Mouse (Mus musculus) layer of hippocampus, postnatal 25 days (tissue): Measurements from ENCODE around the gene Cd7. TPM values are rescaled to one million over a fixed set of nuclear protein-coding genes. Genes with fewer than 3 reads are reported as not detected.
A peak's percentile ranks its signal among the peaks of the same experiment; 100 is the strongest.
"Not testable (repeated sequence)": the region's sequence is repeated elsewhere in the genome, so short reads cannot be mapped to it uniquely, and the experiment has no call there.

Experiments used
- DNase-seq, 2 experiments: peaks; one replicate each; pipeline ENCODE4 v3.0.0; 2022; ENCODE audit warnings: mixed read lengths in 2 of 2, low spot score in 1 of 2; ENCODE audit errors: extremely low spot score in 1 of 2
- total RNA-seq, 2 experiments: library from RNA; stranded (reverse); gene quantifications; 2 replicates each; pipeline ENCODE4 v1.2.3; 2021

Cd7 gene
- not detected for total RNA-seq

- DNase-seq: no peak
Measured at GRCm38 (mm10) chr11:121039302-121039701, at the start of gene Cd7. Cd7 (minus strand) TSS chr11:121039418.

- no peak for DNase-seq
Measured at GRCm38 (mm10) chr11:121088997-121089396, 49.8 kb upstream of the Cd7 start.

GRCm38 (mm10) chr11:121086296-121086695 is 47.1 kb upstream of the Cd7 start:
- DNase-seq: no peak

GRCm38 (mm10) chr11:121085181-121085580 is 46.0 kb upstream of the Cd7 start:
- no peak for DNase-seq

GRCm38 (mm10) chr11:121082857-121083500 is 43.8 kb upstream of the Cd7 start:
- no peak for DNase-seq

GRCm38 (mm10) chr11:121082250-121082649 is 43.0 kb upstream of the Cd7 start:
- no peak for DNase-seq

- DNase-seq: no peak
Measured at GRCm38 (mm10) chr11:121081120-121081519, 41.9 kb upstream of the Cd7 start, which contains the start of gene Sectm1a. Sectm1a (minus strand) TSS chr11:121081220.

- no peak for DNase-seq
Measured at GRCm38 (mm10) chr11:121080330-121080729, 41.1 kb upstream of the Cd7 start.

- DNase-seq: no peak
Measured at GRCm38 (mm10) chr11:121075655-121076054, 36.4 kb upstream of the Cd7 start.

- DNase-seq: not testable (repeated sequence)
Measured at GRCm38 (mm10) chr11:121069662-121070061, 30.4 kb upstream of the Cd7 start.

- DNase-seq: no peak
Measured at GRCm38 (mm10) chr11:121067895-121068294, 28.7 kb upstream of the Cd7 start.

- no peak for DNase-seq
Measured at GRCm38 (mm10) chr11:121064197-121064596, 25.0 kb upstream of the Cd7 start.

GRCm38 (mm10) chr11:121063379-121063778 is 24.2 kb upstream of the Cd7 start, which contains the start of gene Sectm1b:
Sectm1b (minus strand) TSS chr11:121063569.
- DNase-seq: no peak

- no peak for DNase-seq
Measured at GRCm38 (mm10) chr11:121061615-121062014, 22.4 kb upstream of the Cd7 start.

- DNase-seq: not testable (repeated sequence)
Measured at GRCm38 (mm10) chr11:121060401-121061067, 21.3 kb upstream of the Cd7 start.

GRCm38 (mm10) chr11:121059471-121059870 is 20.3 kb upstream of the Cd7 start:
- DNase-seq: no peak

GRCm38 (mm10) chr11:121058956-121059355 is 19.7 kb upstream of the Cd7 start:
- no peak for DNase-seq

GRCm38 (mm10) chr11:121058122-121058521 is 18.9 kb upstream of the Cd7 start:
- DNase-seq: no peak

GRCm38 (mm10) chr11:121056536-121057236 is 17.5 kb upstream of the Cd7 start:
- no peak for DNase-seq

- peak; percentile 43 to 78 for DNase-seq
Measured at GRCm38 (mm10) chr11:121053536-121053935, 14.3 kb upstream of the Cd7 start.

GRCm38 (mm10) chr11:121052387-121052786 is 13.2 kb upstream of the Cd7 start:
- DNase-seq: no peak
